34 mouse cellular contexts compared by ENCODE assay signal in genomic region chr19:22920949-22921348, GRCm38 (mm10).
"Had no signal": no experiment of that assay in that cellular context is flagged by ENCODE, and none has a peak within 500 bp of the region (broad histone marks: within the 10 kb centered on the region; RNA-seq: fewer than 3 reads in every experiment).

No protein-coding gene starts in this region.

- DNase-seq: heart, postnatal 10 days; heart, postnatal 14 days; heart, postnatal 36 days; kidney, adult 11 months; kidney, adult 18-20 months; kidney, adult 2 months; kidney, adult 8-10 months; kidney, adult 9 months; kidney, postnatal 10 days; kidney, postnatal 14 days; kidney, postnatal 25 days; kidney, postnatal 36 days; kidney, postnatal 4 days; layer of hippocampus, adult 9-11 months; layer of hippocampus, postnatal 36 days had no signal

- H3K27me3 ChIP-seq: heart, embryonic 12.5 days; heart, embryonic 13.5 days; heart, embryonic 15.5 days; hindbrain, embryonic 12.5 days; hindbrain, embryonic 13.5 days; hindbrain, embryonic 15.5 days; intestine, embryonic 15.5 days; kidney, embryonic 15.5 days had no signal

- H3K27ac ChIP-seq: heart, embryonic 10.5 days; heart, embryonic 13.5 days; heart, embryonic 15.5 days; hindbrain, embryonic 10.5 days; hindbrain, embryonic 12.5 days; hindbrain, embryonic 13.5 days; hindbrain, embryonic 14.5 days; hindbrain, embryonic 15.5 days; hindbrain, postnatal 0 days; intestine, embryonic 15.5 days; kidney, embryonic 15.5 days; kidney, postnatal 0 days; left cerebral cortex, adult 2 months had no signal

- ATAC-seq: hindbrain, embryonic 16.5 days; hindbrain, postnatal 0 days; inflammation-experienced regulatory T-cells, adult 6 months; intestine, embryonic 15.5 days; intestine, embryonic 16.5 days; intestine, postnatal 0 days had no signal

- H3K9me3 ChIP-seq: heart, embryonic 10.5 days; heart, embryonic 12.5 days; heart, embryonic 13.5 days; heart, embryonic 15.5 days; hindbrain, embryonic 10.5 days; hindbrain, embryonic 12.5 days; hindbrain, embryonic 13.5 days; hindbrain, embryonic 15.5 days; intestine, embryonic 15.5 days; kidney, embryonic 15.5 days had no signal

- H3K36me3 ChIP-seq: heart, embryonic 10.5 days; heart, embryonic 12.5 days; heart, embryonic 13.5 days; heart, embryonic 15.5 days; hindbrain, embryonic 10.5 days; hindbrain, embryonic 12.5 days; hindbrain, embryonic 13.5 days; hindbrain, embryonic 15.5 days; intestine, embryonic 15.5 days; kidney, embryonic 15.5 days had no signal

- H3K4me3 ChIP-seq: heart, embryonic 10.5 days; heart, embryonic 12.5 days; heart, embryonic 13.5 days; heart, embryonic 15.5 days; hindbrain, embryonic 10.5 days; hindbrain, embryonic 12.5 days; hindbrain, embryonic 13.5 days; hindbrain, embryonic 15.5 days; intestine, embryonic 15.5 days; kidney, embryonic 15.5 days; left cerebral cortex, adult 2 months had no signal

- H3K4me2 ChIP-seq: heart, embryonic 11.5 days; heart, embryonic 12.5 days; heart, embryonic 13.5 days; heart, embryonic 15.5 days; hindbrain, embryonic 12.5 days; hindbrain, embryonic 13.5 days; hindbrain, embryonic 14.5 days; hindbrain, embryonic 15.5 days; intestine, embryonic 15.5 days; kidney, embryonic 15.5 days had no signal

- H3K9ac ChIP-seq: heart, embryonic 12.5 days; heart, embryonic 13.5 days; heart, embryonic 15.5 days; hindbrain, embryonic 12.5 days; hindbrain, embryonic 13.5 days; hindbrain, embryonic 14.5 days; hindbrain, embryonic 15.5 days; intestine, embryonic 15.5 days; kidney, embryonic 15.5 days had no signal
